Mouse (Mus musculus) small intestine, adult 10 weeks (tissue): Measurements from ENCODE around the gene Npas4. TPM values are rescaled to one million over a fixed set of nuclear protein-coding genes. Genes with fewer than 3 reads are reported as not detected.

ENCODE experiments used
- polyA plus RNA-seq: library from polyadenylated mRNA; stranded (reverse); fragments of 350-450 nt; fragmentation: Illumina TruSeq; extraction: RNeasy Lipid Tissue Mini Kit (QIAGEN cat#74804); gene quantifications from one replicate; pipeline ENCODE4 v1.2.3, GENCODE M21; 2014; ENCODE audit warnings: low replicate concordance

The Npas4 gene
- not detected for polyA plus RNA-seq

DNA sequence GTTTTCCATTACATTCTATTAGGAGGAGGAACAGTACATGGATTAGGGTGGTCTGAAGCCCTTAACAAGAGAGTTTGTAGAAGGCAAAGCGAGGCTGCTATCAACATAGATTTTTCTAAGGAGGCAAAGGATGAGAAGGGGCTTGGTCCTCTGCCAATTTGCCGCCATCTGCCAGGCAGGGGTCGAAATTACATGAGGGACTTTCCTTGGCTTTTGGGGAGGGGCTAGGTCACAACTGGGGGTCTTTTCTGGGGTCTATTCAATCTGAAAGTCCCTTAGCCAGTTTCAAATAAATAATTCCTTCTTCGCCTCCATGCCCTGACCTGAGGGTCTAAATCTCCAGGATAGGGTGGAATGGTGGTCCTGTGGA, at the start of gene Npas4:
Gene Npas4, minus strand, starts transcription at position 61 of the 370 bp plus-strand sequence.

DNA sequence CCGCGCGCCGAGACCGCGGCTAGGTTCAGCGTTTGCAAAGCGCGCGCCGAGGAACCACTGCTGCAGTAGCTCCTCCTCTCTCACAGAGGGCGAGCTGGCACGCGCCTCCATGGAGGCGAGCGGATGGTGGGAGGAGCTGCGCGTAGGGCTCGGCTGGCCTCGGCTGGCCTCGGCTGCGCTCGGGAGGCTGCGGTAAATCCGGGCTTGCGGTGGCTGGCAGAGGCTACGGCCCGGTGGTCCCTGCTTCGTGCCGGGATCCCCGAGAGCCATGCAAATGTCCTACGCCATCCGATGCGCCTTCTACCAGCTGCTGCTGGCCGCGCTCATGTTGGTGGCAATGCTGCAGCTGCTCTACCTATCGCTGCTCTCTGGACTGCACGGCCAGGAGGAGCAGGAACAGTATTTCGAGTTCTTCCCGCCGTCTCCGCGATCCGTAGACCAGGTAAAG, 48.6 kb upstream of the Npas4 start, which contains the start of the genes B4gat1 and AC124502.3:
Gene B4gat1, plus strand, starts transcription at position 118 of the 448 bp plus-strand sequence.
Gene AC124502.3, plus strand, starts transcription at position 183 of the 448 bp plus-strand sequence.

DNA sequence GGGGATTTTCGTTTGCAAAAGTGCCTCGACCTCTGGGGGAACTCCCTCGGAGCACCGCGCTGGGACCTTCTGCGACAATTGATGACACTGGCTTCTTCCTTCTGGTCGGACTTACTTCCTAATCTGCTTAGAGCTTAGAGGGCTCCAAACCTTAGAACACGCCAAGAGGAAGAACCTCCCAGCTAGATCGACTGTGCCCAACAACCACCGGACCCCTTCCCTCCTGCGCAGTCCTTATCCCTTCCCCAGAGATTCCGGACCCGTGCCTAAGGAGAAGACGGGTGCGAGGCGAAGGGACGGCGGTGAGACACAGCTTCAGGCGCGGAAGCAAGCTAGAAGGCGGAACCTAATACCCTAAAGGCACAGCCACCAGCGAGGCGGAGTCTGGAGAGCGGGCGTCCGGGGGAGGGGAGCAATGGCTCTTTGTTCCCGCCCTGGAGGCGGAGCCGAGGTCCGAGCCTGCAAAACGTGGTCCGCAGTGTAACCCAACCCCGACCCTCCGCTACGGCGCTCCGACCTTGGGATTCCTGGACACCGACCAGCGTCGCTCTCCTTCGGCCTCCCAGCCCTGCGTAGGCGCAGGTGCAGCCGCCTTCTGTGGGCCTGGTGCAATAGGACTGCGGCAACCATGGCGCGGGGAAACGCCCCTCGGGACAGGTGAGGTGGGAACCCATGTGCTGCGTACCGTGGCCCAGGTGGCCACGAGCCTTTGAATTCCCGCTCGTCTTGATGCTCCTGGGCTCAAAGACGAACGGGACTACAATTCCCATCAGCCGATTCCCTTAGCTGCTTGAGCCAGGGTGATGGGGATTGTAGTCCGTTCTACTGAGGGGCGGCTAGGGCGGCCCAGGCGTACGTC, 33.7 kb upstream of the Npas4 start, which contains the start of gene Slc29a2:
Gene Slc29a2, plus strand, starts transcription at position 240 of the 859 bp plus-strand sequence.

DNA sequence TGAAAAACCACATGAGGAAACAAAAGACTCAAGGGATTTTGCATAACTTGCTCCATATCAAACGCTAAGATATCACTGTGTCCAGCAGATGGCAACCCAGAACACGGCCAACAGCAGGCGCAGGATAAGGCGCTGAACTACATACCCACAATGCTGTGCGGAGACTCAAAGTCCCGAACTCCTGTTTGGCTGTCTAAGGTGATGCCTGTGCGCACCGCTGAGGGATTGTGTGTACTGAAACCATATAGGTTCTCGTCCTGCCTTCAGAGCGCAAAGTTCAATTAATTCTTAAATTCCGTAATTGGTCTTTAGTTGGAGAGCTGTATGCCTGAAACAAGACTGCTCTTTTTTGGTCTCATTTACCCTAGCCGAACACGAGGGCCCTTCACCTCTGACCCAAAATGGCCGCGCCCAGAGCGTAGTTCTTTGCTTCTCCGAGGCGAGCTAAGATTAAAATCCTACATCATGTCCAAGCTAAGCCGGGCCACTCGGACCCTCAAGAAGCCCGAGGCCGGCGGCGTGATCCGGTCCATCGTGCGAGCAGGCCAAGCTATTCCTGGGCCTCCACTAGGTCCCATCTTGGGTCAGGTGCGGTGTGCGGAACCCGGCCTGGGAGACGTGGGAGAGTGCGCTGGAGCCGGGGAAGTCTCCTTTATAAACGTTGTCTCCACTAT, 28.1 kb downstream of the Npas4 start, which contains the start of gene Mrpl11:
Gene Mrpl11, plus strand, starts transcription at position 220 of the 674 bp plus-strand sequence.

DNA sequence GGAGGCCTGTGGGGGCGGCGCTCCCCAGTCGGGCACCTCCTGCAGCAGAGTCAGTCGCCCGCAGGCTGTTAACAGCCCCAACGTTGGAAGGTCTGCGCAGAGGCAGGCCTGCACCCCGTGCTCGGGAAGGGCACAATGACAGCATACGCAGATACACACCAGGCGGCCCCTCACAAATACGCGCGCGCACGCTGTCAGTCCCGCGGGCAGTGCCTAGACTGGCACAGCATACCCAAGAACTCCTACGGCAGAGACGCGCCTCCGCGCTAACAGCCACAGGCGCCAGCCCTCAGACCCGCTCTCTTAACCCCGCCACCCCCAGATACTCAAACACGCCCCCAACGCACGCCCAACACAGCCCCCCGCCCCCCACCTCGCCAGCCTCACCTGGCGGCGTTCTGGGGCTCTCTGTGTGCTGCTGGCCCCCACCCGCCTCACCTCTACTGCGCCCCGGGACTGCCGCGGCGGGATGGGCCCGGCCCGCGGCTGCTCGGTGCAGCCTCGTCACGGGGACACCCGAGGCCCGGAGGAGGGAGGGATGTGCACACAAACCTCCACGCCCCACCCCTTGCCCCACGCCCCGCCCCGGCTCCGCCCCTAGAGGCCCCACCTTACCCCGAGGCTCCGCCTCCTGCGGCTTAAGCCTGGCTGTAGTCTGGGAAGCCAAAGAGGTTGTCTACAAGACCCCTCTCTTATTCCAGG, 47.4 kb downstream of the Npas4 start, which contains the start of gene Peli3:
Gene Peli3, minus strand, starts transcription at position 577 of the 702 bp plus-strand sequence.

Other genes with a start within 250 kb of the Npas4 start
- 6.2 TPM for gene Rbm4b, start 233.8 kb downstream of the Npas4 start, polyA plus RNA-seq
- 11.8 TPM for gene Rbm4, start 196.4 kb downstream of the Npas4 start, polyA plus RNA-seq
- gene Gm21992, start 178.7 kb downstream of the Npas4 start, polyA plus RNA-seq: 6.5 TPM
- gene Rbm14, start 178.7 kb downstream of the Npas4 start, polyA plus RNA-seq: 6.1 TPM
- gene Ccs, start 151.0 kb downstream of the Npas4 start, polyA plus RNA-seq: 0.74 TPM
- 0.11 TPM for gene Ccdc87, start 150.9 kb downstream of the Npas4 start, polyA plus RNA-seq
- 1.3 TPM for gene Ctsf, start 135.2 kb downstream of the Npas4 start, polyA plus RNA-seq
- not detected for gene Actn3, start 112.4 kb downstream of the Npas4 start, polyA plus RNA-seq
- gene Zdhhc24, start 111.6 kb downstream of the Npas4 start, polyA plus RNA-seq: 12.5 TPM
- 0.63 TPM for gene Bbs1, start 83.7 kb downstream of the Npas4 start, polyA plus RNA-seq
- gene Dpp3, start 62.0 kb downstream of the Npas4 start, polyA plus RNA-seq: 1.7 TPM
- 0.30 TPM for gene Peli3, start 47.2 kb downstream of the Npas4 start, polyA plus RNA-seq
- 11.4 TPM for gene Mrpl11, start 28.2 kb downstream of the Npas4 start, polyA plus RNA-seq
- not detected for gene Slc29a2, start 33.5 kb upstream of the Npas4 start, polyA plus RNA-seq
- 7.2 TPM for gene B4gat1, start 48.5 kb upstream of the Npas4 start, polyA plus RNA-seq
- gene AC124502.3, start 48.6 kb upstream of the Npas4 start, polyA plus RNA-seq: 0.30 TPM
- gene Brms1, start 51.0 kb upstream of the Npas4 start, polyA plus RNA-seq: not detected
- 0.26 TPM for gene Rin1, start 60.2 kb upstream of the Npas4 start, polyA plus RNA-seq
- not detected for gene Cd248, start 77.8 kb upstream of the Npas4 start, polyA plus RNA-seq
- not detected for gene Tmem151a, start 95.2 kb upstream of the Npas4 start, polyA plus RNA-seq
- 21.1 TPM for gene Yif1a, start 98.2 kb upstream of the Npas4 start, polyA plus RNA-seq
- not detected for gene Cnih2, start 108.2 kb upstream of the Npas4 start, polyA plus RNA-seq
- 0.67 TPM for gene Rab1b, start 116.8 kb upstream of the Npas4 start, polyA plus RNA-seq
- not detected for gene Klc2, start 128.2 kb upstream of the Npas4 start, polyA plus RNA-seq